Mouse (Mus musculus) monocyte, adult 2 months (primary cell): ENCODE results near the gene Tmem120b.

ENCODE experiments used
- DNase-seq, 2 experiments: peaks; one replicate each; pipeline ENCODE4 v3.0.0; 2022; ENCODE audit warnings: low spot score in 2 of 2, low read depth in 1 of 2

Tmem120b gene

DNA sequence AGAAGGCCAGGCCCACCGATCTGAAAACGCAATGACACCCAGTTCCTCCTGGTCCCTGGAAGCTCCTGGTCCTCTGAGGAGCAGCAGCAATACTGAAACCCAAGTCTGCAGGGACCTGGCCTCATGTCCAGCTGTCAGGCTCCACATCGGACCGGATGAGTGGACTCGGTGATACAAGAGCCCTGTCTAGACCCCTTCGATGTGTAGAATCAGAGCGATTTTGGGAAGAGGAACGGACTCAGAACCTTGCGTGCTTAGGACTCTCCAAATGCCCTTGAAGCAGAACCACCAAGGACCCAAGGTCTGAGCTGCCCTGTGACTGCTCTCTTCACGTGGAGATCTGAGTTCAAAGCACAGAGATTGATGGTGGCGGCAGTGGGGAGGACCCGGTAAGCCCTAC lies at the start of gene Tmem120b:
Gene Tmem120b (plus strand): TSS at position 301 of the 400 bp plus-strand sequence.
- DNase-seq = no peak

DNA sequence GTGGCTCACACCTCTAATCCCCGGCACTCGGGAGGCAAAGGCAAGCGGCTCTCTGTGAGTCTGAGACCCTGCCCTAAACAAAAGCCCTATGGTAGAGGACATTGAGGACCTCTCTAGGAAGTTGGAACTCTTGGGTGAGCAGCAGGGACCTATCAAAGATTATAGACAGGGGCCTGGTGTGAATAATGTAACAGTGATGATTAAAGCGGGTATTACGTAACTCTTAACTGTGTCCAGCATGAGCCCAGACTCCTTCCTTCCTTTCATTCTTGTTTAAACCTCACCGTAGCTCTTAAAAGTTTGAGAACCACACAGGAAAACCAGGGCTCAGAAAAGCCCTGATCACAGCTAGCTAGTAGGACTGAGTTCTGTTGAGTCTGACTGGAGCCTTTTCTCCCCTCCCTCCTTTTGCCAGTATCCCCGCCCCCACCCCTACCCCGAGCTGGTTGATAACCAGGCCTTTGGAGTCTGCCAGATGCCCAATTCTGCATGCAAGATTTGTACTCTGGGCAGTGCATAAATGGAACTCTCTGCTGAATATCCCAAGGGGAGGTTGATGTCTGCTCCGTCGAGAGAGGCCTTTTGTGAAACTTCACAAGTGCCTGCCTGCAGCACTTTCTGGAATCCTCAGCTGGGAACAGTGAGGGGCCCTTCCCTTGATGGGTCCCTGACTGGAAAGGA lies 48.7 kb upstream of the Tmem120b start:
- no peak for DNase-seq

GRCm38 (mm10) chr5:123020426-123020825 lies 47.8 kb upstream of the Tmem120b start:
- DNase-seq = no peak

DNA sequence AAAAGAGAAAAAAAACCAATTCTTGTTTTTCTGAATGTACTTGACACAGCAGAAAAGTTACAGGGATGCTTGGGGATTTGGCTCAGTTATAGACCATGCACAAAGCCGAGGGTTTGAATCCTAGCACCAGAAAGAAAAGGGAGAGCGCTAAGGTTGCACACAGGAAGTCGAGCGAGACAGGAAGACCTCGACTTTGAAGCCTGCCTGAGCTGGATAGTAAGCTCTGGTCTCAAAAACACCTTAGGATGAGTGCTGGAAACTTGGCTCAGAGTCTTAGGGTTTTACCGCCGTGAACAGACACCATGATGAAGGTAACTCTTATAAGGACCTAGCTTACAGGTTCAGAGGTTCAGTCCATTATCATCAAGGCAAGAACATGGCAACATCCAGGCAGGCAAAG lies 46.8 kb upstream of the Tmem120b start:
- no peak for DNase-seq

DNA sequence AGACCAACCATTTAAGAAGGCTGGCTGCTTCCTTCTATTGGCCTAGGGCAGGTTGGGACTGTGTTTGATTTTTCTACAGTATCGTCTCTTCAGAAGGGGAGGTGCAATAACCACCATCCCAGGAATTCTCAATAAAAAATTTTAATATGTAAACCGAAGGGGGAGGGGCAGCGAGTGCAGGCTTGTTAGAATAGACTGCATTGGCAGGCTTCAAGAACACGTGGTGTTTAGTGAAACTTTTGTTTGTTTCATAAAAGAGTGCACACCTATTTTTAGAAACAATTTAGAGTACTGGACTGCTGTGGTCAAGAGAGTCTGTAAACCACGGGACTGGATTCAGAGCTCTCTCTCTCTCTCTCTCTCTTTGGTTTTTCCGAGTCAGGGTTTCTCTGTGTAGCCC lies 45.2 kb upstream of the Tmem120b start:
- no peak for DNase-seq

GRCm38 (mm10) chr5:123024312-123024711 lies 43.9 kb upstream of the Tmem120b start:
- DNase-seq = no peak

GRCm38 (mm10) chr5:123024965-123025573 lies 43.1 kb upstream of the Tmem120b start:
- peak; percentile 73 to 74 for DNase-seq

GRCm38 (mm10) chr5:123026414-123026813 lies 41.8 kb upstream of the Tmem120b start:
- no peak for DNase-seq

DNA sequence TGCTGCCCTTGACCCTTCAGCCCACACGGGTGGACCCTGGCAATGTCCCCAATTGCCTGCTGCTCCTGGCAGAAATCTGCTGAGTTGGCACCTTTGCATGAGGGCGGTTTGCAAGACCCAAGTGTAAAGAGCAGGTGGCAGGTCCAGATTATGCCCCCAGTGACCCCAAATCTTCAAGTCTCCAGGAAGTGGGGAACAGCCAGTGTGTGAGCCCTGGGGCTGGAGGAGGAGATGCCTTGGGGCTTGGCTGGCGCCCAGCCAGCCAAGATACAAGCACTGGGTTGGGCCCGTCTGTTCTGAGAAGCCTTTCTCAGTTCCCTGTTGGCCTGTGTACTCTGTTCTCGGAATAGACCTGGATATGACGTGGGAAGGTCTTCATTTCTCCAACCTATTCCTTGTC lies 40.8 kb upstream of the Tmem120b start:
- no peak for DNase-seq

DNA sequence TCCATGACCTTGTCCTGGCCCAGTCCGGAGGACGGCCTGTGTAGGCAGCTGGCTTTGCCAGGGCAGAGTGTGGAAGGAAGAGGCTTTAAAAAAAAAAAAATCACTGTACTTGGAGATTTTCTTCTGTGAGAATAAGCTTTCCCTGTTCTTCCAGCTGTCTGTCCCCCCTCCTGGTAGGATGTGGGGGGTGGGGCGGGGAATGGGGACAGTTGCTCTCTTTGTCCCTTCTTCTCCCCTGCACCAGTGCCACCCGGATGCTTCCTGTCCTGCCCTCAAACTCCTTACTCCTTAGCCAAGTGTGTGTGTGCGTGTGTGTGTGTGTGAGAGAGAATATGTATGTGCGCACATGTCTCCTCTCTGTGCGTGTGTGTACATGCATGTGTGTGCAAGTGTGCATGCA lies 38.5 kb upstream of the Tmem120b start:
- DNase-seq = no peak

DNA sequence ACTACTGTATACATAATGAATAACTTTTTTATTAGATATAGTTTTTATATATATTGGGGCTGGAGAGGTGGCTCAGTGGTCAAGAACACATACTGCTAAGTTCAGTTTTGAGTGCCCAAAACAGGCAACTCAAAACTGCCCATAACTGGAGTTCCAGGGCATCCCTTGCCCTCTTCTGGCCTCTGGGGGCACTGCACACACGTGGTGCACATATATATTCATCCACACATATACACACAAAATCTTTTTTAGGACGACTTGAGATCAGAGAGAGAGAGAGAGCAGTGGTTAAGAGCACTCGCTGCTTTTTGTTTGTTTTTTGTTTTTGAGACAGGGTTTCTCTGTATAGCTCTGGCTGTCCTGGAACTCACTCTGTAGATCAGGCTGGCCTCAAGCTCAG lies 36.9 kb upstream of the Tmem120b start:
- no peak for DNase-seq

DNA sequence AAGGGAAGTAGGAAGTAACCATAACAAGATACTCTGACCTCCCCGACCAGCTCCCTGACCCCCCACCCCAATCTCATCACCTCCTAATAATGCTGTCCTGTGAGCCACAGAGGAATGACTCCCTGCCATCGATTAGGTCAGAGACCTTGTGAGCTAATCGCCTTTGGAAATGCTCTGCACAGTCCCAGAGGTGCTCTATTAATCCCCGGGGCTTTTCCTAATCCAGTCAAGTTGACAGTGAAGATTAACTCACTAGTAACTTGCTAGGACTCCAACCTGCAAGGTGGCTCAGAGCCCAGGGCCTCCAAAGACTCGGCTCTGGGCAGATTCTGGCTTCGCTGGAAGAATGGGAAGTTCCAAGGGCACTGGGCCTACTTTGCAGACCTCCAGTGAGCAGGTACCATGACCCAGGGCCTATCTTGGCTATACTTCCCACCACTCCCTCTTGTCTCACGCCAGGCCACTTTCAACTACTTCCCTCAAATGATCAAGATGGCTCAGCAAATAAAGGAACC lies 34.5 kb upstream of the Tmem120b start:
- no peak for DNase-seq

DNA sequence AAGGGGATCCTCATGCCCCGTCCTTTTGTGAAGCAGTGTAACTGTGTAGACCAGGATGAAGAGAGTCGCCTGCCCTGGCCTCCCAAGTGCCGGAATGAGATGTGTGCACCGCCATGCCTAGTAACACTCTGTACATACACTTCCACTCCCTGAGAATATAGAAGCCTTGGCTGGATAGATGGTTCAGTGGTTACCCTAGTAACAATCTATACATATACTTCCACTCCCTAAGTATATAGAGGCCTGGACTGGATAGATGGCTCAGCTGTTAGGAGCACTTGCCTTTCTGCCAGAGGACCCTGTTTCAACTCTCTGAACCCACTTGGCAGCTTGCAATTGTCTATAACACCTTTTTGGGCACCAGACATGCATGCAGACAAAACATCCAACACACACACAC lies 33.1 kb upstream of the Tmem120b start:
- no peak for DNase-seq

DNA sequence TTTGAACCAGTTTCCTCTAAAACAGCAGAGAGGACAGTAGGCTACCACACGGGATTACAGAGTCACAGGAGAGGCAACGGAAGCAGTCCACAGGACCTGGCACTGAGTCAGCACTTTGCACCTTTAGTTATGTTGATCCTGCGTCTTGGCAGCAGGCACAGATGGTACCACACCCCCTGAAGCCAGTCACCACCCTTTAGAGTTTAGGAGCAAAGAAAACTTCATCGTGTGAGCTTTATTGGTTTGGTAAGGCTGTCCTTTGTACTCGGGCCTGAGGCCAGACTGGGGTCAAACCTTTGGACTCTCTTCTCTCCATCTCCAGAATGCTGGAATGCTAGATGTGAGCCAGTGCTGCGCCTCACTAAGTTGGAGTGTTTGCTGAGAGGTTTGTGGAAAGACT lies 32.7 kb upstream of the Tmem120b start:
- no peak for DNase-seq

DNA sequence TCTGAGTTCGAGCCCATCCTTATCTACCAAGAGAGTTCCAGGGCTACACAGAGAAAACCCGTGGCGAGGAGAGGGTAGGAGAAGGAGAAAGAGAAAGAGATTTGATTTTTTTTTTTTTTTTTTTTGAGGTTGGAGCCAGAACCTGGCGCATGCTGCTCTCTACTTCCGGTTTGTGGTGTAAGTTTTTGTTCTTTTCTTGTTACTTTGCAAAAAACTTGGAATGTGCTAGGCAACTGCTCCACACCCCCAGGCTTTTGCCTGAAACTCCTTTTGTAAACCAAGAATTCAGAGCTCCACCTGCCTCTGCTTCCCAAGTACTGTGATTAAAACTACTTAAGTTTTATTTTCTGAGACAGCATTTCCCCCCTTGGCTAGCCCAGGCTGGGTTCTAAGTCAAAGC lies 30.1 kb upstream of the Tmem120b start:
- no peak for DNase-seq

DNA sequence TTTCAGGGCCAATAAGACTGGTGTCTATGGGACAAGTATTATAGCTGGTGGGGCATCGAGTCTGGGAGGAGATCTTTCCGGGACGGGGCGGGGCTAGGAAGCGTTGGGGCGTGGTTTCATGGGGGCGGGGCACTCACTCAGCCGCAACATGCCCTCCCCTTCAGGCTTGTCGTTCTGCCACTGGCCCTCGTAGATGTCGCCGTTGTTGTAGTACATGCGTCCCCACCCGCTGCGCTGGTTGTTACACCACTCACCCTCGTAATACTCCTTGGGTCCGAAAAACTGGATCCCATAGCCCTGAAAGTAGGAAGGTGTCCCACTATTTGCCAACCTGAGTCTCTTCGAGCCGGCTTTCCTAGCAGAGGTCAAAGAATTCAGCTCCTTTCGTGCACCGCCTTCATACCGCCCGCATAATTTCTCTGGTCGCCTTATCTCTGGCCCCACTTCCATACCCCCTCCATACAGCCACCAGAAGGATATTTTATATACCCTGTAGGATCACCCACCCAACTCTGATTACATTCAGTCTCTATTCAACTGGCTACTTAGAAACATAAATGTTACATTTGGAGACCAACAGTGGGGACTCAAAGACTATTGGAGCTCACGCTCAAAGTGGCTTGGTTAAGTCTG lies 29.0 kb upstream of the Tmem120b start:
- peak; percentile 54 to 75 for DNase-seq

GRCm38 (mm10) chr5:123040796-123041195 lies 27.4 kb upstream of the Tmem120b start:
- no peak for DNase-seq

- DNase-seq = no peak
Measured at GRCm38 (mm10) chr5:123043856-123044255, 24.4 kb upstream of the Tmem120b start.

- no peak for DNase-seq
Measured at GRCm38 (mm10) chr5:123045561-123046295, 22.5 kb upstream of the Tmem120b start.

- DNase-seq = no peak
Measured at GRCm38 (mm10) chr5:123046916-123047315, 21.3 kb upstream of the Tmem120b start, which contains the start of gene Morn3. Gene Morn3 (minus strand): TSS chr5:123047016.

GRCm38 (mm10) chr5:123049271-123049670 lies 18.9 kb upstream of the Tmem120b start:
- DNase-seq = no peak

DNA sequence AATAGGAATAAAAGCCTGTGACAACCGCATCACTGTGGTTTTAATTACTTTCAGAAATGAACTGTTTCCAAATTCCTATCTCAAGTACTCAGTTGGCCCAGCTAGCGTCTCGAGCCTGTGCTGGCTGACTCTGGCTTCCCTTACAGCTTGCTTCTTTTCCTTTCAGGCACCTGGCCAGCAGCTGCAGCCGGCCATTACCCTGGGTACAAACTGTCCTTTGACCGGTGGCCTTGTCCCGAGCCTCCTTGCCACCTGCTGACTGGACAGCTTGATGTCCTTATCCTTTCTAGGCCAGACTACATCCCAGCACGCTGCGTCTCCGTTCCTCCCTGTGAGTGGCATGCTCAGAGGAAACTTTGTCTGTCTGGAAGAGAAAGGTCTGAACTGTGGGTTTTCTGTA lies 17.3 kb upstream of the Tmem120b start:
- DNase-seq = no peak
